Mouse (Mus musculus): ENCODE measurements at regions not wholly inside any gene's neighbourhood (a gene's known extent, or its start where the extent isn't known, plus 50 kb on each side); places are given as distances from the start of the nearest gene placed in this dataset.

- TF ChIP-seq POLR2A (IDR thresholded peaks at IDR 0.05; ENCODE audit: extremely low read depth, insufficient read depth, low read length) (no peak), CTCF (IDR thresholded peaks at IDR 0.05; ENCODE audit: extremely low read depth, insufficient read depth, low read length) (no peak)
Measured at GRCm38 (mm10) chr8:118050386-118050785, 233.1 kb upstream of the Cdh13 start.
